Mouse (Mus musculus): ENCODE data around the gene C1qtnf3.

C1qtnf3 gene

DNA sequence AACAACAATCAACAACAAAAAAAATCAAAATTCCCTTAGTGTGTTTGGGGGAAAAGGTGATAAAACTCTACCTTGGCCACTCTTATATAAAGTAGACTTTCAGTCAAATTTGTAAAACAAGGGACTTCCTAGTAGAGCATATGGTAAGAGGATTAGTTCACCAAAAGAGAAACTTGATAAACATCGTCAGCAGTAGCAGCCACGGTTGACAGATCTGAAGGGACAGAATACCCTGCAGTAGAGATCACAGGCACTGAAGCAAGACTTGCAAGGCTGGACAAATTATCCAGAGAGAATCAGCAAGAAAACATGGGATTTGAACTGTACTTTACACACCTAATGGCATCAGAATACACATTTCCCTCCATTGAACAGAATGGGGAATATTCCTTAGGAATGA, 62.8 kb downstream of the C1qtnf3 start:
- no peak for ATAC-seq (ENCODE audit: insufficient number of reproducible peaks, low FRiP score, low TSS enrichment)

DNA sequence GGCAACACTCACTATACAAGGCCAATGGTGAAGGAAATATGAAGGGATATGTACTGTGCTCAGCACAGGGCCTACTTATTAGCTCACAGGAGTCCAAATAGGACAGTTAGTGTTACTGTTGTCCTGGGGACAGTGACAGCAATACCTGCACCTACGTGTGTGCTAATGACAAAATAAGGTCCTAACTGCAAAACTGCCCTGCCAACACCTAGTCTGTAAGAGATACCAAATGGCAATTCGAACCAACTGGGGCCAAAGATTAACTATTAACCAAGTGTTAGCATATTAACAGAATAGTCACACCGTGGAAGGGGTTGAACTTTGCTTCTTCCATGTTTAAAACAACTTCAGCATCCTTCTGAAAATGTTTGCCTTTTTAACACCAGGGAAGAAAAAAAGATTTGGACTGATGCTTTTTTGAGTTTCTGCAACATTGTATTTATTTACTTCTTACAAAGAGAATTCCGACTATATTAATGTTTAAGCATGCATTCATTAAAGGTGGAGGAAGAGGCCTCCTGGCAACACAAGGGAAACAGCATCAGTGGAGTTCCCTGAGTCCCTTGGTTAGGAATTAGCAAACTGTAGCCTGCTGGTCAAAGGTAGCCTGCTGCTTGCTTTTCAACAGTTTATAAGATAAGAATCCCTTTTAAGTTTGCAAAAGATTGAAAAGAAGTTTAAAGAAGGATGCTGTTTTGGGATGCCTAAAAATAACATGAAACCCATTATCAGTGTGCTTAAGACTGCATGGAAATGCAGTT, 74.8 kb downstream of the C1qtnf3 start:
- ATAC-seq (ENCODE audit: insufficient number of reproducible peaks, low FRiP score, low TSS enrichment), result no peak
